Mouse (Mus musculus): ENCODE data around the gene Dcaf7.

The Dcaf7 gene

DNA sequence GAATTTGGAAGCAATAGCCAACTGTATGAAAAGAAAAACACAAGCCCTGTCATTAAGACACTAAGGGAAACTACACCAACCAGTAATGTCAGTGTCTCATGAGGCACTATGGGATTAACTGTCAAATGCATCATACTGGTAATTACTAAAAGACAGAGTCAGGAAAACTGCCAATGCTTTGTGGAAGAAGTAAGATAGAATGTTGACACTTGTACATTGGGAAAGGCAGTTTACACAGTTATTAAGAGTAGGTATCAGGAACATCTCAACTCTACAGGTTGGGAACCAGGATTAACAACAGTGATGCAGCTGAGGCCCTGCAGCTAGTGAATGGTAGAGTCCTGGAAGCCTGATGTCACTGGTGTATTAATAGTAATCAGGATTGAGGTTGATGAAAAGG lies 7.7 kb downstream of the Dcaf7 start:
- DNase-seq (ENCODE audit: low spot score in 2 of 2), result no peak

- DNase-seq (ENCODE audit: low spot score in 2 of 2), result no peak
Observed at GRCm38 (mm10) chr11:106045256-106045655, 8.6 kb downstream of the Dcaf7 start.

- DNase-seq (ENCODE audit: low spot score in 2 of 2), result no peak
Observed at GRCm38 (mm10) chr11:106045780-106046179, 9.1 kb downstream of the Dcaf7 start.

DNA sequence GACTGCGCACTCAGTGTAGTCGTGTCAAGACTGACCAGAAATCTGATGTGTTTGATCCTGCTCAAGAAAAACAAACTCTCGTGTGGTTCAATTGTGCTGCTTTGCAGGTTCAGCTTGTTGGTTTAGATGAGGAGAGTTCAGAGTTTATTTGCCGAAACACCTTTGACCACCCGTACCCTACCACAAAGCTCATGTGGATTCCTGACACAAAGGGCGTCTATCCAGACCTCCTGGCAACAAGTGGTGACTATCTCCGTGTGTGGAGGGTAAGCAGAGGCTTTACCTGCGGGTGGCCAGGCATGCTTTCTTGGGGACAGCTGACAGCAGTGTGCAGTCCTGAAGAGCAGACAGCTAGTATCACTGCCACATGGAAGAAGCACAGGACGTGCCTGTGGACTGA lies 9.9 kb downstream of the Dcaf7 start:
- DNase-seq (ENCODE audit: low spot score in 2 of 2), result no peak

- no peak for DNase-seq (ENCODE audit: low spot score in 2 of 2)
Observed at GRCm38 (mm10) chr11:106053921-106054320, 17.2 kb downstream of the Dcaf7 start.

DNA sequence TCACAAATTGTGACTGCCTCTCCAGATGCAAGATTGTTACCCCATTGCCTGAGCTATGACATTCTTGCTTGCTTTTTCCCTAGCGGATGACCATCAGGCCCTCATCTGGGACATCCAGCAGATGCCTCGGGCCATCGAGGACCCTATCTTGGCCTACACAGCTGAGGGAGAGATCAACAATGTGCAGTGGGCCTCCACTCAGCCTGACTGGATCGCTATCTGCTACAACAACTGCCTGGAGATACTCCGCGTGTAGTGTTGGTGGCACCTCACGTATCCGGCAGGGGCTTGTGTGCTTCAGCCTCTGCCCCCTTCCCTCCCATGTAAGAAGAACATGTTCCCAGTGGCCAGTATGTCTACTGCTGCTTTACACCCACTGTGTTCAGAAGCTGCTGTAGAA lies 17.9 kb downstream of the Dcaf7 start:
- DNase-seq (ENCODE audit: low spot score in 2 of 2), result no peak

- no peak for DNase-seq (ENCODE audit: low spot score in 2 of 2)
Observed at GRCm38 (mm10) chr11:106055341-106055740, 18.7 kb downstream of the Dcaf7 start.

GRCm38 (mm10) chr11:106056819-106057491 lies 20.3 kb downstream of the Dcaf7 start:
- DNase-seq (ENCODE audit: low spot score in 2 of 2), result no peak

- DNase-seq (ENCODE audit: low spot score in 2 of 2), result no peak
Observed at GRCm38 (mm10) chr11:106058020-106058419, 21.3 kb downstream of the Dcaf7 start.

DNA sequence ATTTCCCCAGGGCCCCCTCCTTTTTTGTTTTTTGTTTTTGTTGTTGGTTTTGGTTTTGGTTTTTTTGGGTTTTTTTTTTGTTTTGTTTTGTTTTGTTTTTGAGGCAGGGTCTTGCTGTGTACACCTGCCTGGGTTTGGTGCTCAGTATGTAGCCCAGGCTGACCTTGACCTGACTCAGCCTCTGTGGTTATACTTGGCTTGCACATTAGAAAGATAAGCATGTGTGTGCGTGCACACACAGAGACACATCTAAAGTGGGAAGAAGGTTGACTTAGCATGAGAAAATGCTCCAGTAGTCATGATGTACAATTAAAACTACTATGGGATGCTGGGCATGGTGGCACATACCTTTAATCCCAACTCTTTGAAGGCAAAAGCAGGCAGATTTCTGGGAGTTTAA lies 23.9 kb downstream of the Dcaf7 start:
- DNase-seq (ENCODE audit: low spot score in 2 of 2), result no peak

DNA sequence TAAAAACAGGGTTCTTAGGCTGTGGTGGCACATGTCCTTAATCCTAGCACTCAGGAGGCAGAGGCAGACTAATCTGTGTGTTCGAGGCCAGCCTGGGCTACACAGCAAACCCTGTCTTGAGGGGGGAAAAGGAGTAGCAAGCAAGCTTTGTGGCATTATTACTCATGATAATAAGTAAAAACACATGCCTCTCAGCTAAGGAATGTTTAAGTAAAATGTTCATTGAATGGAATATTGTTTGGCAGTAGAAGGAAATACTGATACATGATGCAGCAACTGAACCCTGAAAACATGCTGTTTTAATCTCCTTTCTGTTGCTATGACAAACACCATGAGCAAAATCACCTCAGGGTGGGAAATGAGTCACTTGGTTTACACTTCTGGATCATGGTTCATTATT lies 24.6 kb downstream of the Dcaf7 start:
- no peak for DNase-seq (ENCODE audit: low spot score in 2 of 2)

GRCm38 (mm10) chr11:106063756-106064155 lies 27.1 kb downstream of the Dcaf7 start:
- no peak for DNase-seq (ENCODE audit: low spot score in 2 of 2)

- no peak for DNase-seq (ENCODE audit: low spot score in 2 of 2)
Observed at GRCm38 (mm10) chr11:106065073-106065922, 28.6 kb downstream of the Dcaf7 start.

GRCm38 (mm10) chr11:106065923-106066571 lies 29.4 kb downstream of the Dcaf7 start, which contains the start of gene Taco1:
TSS of gene Taco1 (plus strand) at chr11:106066061.
- DNase-seq (ENCODE audit: low spot score in 2 of 2), result peak; percentile 87 to 94

- DNase-seq (ENCODE audit: low spot score in 2 of 2), result peak in 1 of 2 experiments; percentile 23
Observed at GRCm38 (mm10) chr11:106066616-106067015, 29.9 kb downstream of the Dcaf7 start.

- no peak for DNase-seq (ENCODE audit: low spot score in 2 of 2)
Observed at GRCm38 (mm10) chr11:106073774-106074173, 37.1 kb downstream of the Dcaf7 start.

DNA sequence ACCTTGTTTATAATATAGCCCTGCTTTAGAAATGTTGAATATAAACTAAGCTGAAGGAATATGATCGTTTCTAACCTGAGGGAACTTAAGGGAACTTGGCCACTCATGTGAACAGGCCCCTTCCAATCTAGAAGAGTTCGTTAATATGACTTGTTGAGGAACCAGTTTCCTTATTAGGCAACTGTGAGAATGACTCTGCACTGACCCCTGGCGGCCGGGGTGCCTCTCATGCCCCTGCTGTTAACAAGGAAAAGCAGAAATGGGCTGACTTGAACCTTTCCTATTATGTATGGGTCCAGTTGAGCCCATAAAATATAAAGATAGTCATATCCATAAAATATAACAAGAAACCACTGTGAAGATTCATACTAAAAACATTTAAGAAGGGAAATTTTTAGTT lies 39.6 kb downstream of the Dcaf7 start:
- DNase-seq (ENCODE audit: low spot score in 2 of 2), result peak in 1 of 2 experiments; percentile 30

DNA sequence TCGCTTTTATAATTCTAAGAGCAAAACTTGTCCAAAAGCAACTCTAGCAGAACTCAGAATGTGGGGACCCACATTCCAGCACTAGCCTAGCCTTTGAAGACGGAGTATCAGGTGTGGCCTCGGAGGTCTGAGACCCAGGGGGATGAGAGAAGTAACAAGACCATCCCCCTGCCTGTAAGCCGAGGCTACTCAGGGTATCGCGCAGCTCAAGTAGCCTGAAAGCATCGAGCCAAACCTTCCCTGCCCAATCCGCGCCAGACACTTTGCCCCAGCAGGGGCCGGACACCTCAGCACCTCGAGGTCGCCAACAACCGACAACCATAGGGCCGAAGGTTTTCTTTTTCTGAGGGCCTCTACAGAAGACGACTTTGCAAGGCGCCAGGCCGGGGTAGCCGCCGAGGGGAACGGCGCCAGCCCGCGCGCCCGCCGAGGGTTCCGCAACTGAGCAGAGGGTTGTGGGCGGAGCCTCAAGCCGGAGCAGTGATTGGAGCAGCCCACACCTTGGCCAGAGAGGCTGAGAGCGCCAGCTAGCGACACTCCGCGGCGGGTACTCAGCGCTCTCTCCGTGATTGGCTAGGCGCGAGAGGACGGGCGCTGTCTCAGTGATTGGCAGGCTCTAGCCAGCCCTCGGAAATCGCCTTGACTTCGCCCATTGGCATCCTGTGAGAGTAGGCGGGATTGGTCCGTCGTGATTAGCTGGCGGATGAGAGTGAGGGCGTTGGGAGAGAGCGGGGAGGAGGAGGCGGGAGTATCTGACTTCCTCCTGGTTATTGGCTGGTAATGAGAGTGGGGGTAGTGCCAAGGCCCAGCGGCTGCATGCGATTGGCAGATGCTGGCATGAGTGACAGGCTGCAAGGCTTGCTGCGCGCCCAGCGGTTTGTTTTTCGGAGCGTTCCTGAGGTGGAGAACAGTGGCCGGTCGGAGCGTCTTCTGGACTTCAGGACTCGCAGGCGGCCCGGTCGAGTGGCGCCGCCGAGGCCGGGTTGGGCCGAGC lies 47.3 kb downstream of the Dcaf7 start, which contains the start of gene Map3k3:
Gene Map3k3, plus strand, starts transcription at position 906 of the 994 bp plus-strand sequence.
- peak; percentile 99 to 100 for DNase-seq (ENCODE audit: low spot score in 2 of 2)

GRCm38 (mm10) chr11:106084911-106085561 lies 48.4 kb downstream of the Dcaf7 start:
- DNase-seq (ENCODE audit: low spot score in 2 of 2), result peak; percentile 62 to 71

- no peak for DNase-seq (ENCODE audit: low spot score in 2 of 2)
Observed at GRCm38 (mm10) chr11:106098223-106098622, 61.6 kb downstream of the Dcaf7 start.

GRCm38 (mm10) chr11:106102866-106103265 lies 66.2 kb downstream of the Dcaf7 start:
- no peak for DNase-seq (ENCODE audit: low spot score in 2 of 2)
